Mouse (Mus musculus) CD8-positive naive resting alpha-beta T cell, adult 2 months (primary cell): ENCODE data around the gene Calm3.

Source experiments
- DNase-seq, 2 experiments: peaks; one replicate each; pipeline ENCODE4 v3.0.0; 2022; ENCODE audit warnings: low read depth in 2 of 2, low spot score in 2 of 2

Calm3 gene

GRCm38 (mm10) chr7:16915461-16916340 is 8.2 kb downstream of the Calm3 start:
- no peak for DNase-seq

GRCm38 (mm10) chr7:16914453-16915343 is 9.2 kb downstream of the Calm3 start:
- no peak for DNase-seq

- DNase-seq = peak; percentile 57 to 68
Observed at GRCm38 (mm10) chr7:16913806-16914452, 10.0 kb downstream of the Calm3 start.

GRCm38 (mm10) chr7:16912360-16912759 is 11.6 kb downstream of the Calm3 start:
- DNase-seq = no peak

- DNase-seq = no peak
Observed at GRCm38 (mm10) chr7:16911904-16912303, 12.0 kb downstream of the Calm3 start.

GRCm38 (mm10) chr7:16909909-16910308 is 14.0 kb downstream of the Calm3 start:
- DNase-seq = no peak

- DNase-seq = no peak
Observed at GRCm38 (mm10) chr7:16908859-16909258, 15.1 kb downstream of the Calm3 start.

- DNase-seq = no peak
Observed at GRCm38 (mm10) chr7:16908367-16908766, 15.5 kb downstream of the Calm3 start.

- DNase-seq = no peak
Observed at GRCm38 (mm10) chr7:16907842-16908241, 16.1 kb downstream of the Calm3 start.

GRCm38 (mm10) chr7:16906889-16907559 is 16.9 kb downstream of the Calm3 start:
- DNase-seq = no peak

- no peak for DNase-seq
Observed at GRCm38 (mm10) chr7:16906281-16906680, 17.6 kb downstream of the Calm3 start, which contains the start of gene Ptgir. Gene Ptgir (plus strand): TSS chr7:16906490.

GRCm38 (mm10) chr7:16905491-16906021 is 18.4 kb downstream of the Calm3 start:
- DNase-seq = no peak

GRCm38 (mm10) chr7:16904120-16904675 is 19.7 kb downstream of the Calm3 start:
- no peak for DNase-seq

GRCm38 (mm10) chr7:16903439-16903955 is 20.4 kb downstream of the Calm3 start:
- DNase-seq = no peak

- DNase-seq = no peak
Observed at GRCm38 (mm10) chr7:16900526-16900925, 23.4 kb downstream of the Calm3 start.

GRCm38 (mm10) chr7:16895511-16895910 is 28.4 kb downstream of the Calm3 start:
- no peak for DNase-seq

GRCm38 (mm10) chr7:16895000-16895399 is 28.9 kb downstream of the Calm3 start:
- peak; percentile 41 to 46 for DNase-seq

GRCm38 (mm10) chr7:16894279-16894678 is 29.6 kb downstream of the Calm3 start:
- no peak for DNase-seq

- DNase-seq = no peak
Observed at GRCm38 (mm10) chr7:16893612-16894011, 30.3 kb downstream of the Calm3 start.

- DNase-seq = no peak
Observed at GRCm38 (mm10) chr7:16892352-16892730, 31.6 kb downstream of the Calm3 start.
